Mouse (Mus musculus): ENCODE results near the gene Tbx4. TPM values are rescaled to one million over a fixed set of nuclear protein-coding genes. Genes with fewer than 3 reads are reported as not detected.
A peak's percentile ranks its signal among the peaks of the same experiment; 100 is the strongest.

The Tbx4 gene
- polyA plus RNA-seq, 2 experiments, result 0.08 TPM; not detected in 1

- WGBS (ENCODE audit: insufficient replicate concordance), result 66% methylated on average over 12 of the region's 12 CpGs
- Histone ChIP-seq H3K9ac (replicated peaks) (no peak overlapping the region), H3K4me1 (replicated peaks; ENCODE audit: control insufficient read depth in 2 of 2, insufficient read depth in 2 of 2, low read length in 1 of 2) (peaks cover 0 to 5% of the 10 kb centered on the region in 2 experiments; a peak in 2 of 4 replicates), H3K27ac (no peak overlapping the region), H3K4me3 (ENCODE audit: insufficient read depth in 1 of 2, low read depth in 2 of 2, low read length in 2 of 2) (no peak overlapping the region), H3K27me3 (ENCODE audit: control insufficient read depth, insufficient read depth, low read length) (no peaks in the 10 kb centered on the region), H3K9me3 (ENCODE audit: control insufficient read depth, low read length) (no peaks in the 10 kb centered on the region), H3K4me2 (ENCODE audit: low read depth) (no peak overlapping the region), H3K36me3 (replicated peaks; ENCODE audit: control insufficient read depth, insufficient read depth, low read depth) (no peaks in the 10 kb centered on the region)
- TF ChIP-seq EP300 (IDR thresholded peaks at IDR 0.05; ENCODE audit: low read depth) (no peak), CTCF (IDR thresholded peaks at IDR 0.05; ENCODE audit: low read depth) (no peak)
- no peak for DNase-seq (ENCODE audit: low read depth in 3 of 3, low spot score in 3 of 3)
- ATAC-seq (ENCODE audit: insufficient read depth), result no peak
Observed at GRCm38 (mm10) chr11:85955611-85956010, 69.4 kb downstream of the Tbx4 start.

- H3K9ac ChIP-seq (replicated peaks), result no peak overlapping the region
- TF ChIP-seq EP300 (IDR thresholded peaks at IDR 0.05; ENCODE audit: low read depth) (0 out of 2 replicates have a peak, but pooled peaks have one; percentile 19), CTCF (IDR thresholded peaks at IDR 0.05; ENCODE audit: low read depth) (no peak)
- peaks cover 0 to 5% of the 10 kb centered on the region in 2 experiments; a peak in 2 of 4 replicates for H3K4me1 ChIP-seq (replicated peaks; ENCODE audit: control insufficient read depth in 2 of 2, insufficient read depth in 2 of 2, low read length in 1 of 2)
- DNase-seq (ENCODE audit: low read depth in 3 of 3, low spot score in 3 of 3) (no peak), ATAC-seq (ENCODE audit: insufficient read depth) (no peak)
- H3K27me3 ChIP-seq (ENCODE audit: control insufficient read depth, insufficient read depth, low read length), result no peaks in the 10 kb centered on the region
- H3K4me2 ChIP-seq (ENCODE audit: low read depth), result no peak overlapping the region
- no peak overlapping the region for H3K27ac ChIP-seq
- WGBS (ENCODE audit: insufficient replicate concordance), result 29% methylated on average over 10 of the region's 10 CpGs
- H3K4me3 ChIP-seq (ENCODE audit: insufficient read depth in 1 of 2, low read depth in 2 of 2, low read length in 2 of 2), result no peak overlapping the region
- no peaks in the 10 kb centered on the region for H3K9me3 ChIP-seq (ENCODE audit: control insufficient read depth, low read length)
- H3K36me3 ChIP-seq (replicated peaks; ENCODE audit: control insufficient read depth, insufficient read depth, low read depth), result no peaks in the 10 kb centered on the region
Observed at GRCm38 (mm10) chr11:85956422-85956821, 70.2 kb downstream of the Tbx4 start.

GRCm38 (mm10) chr11:85956950-85957778, 70.9 kb downstream of the Tbx4 start:
- Histone ChIP-seq H3K4me3 (ENCODE audit: insufficient read depth in 1 of 2, low read depth in 2 of 2, low read length in 2 of 2) (no peak overlapping the region), H3K9ac (replicated peaks) (no peak overlapping the region), H3K4me1 (replicated peaks; ENCODE audit: control insufficient read depth in 2 of 2, insufficient read depth in 2 of 2, low read length in 1 of 2) (peaks cover 0 to 5% of the 10 kb centered on the region in 2 experiments; a peak in 2 of 4 replicates), H3K4me2 (ENCODE audit: low read depth) (no peak overlapping the region), H3K27me3 (ENCODE audit: control insufficient read depth, insufficient read depth, low read length) (no peaks in the 10 kb centered on the region), H3K36me3 (replicated peaks; ENCODE audit: control insufficient read depth, insufficient read depth, low read depth) (no peaks in the 10 kb centered on the region), H3K9me3 (ENCODE audit: control insufficient read depth, low read length) (no peaks in the 10 kb centered on the region), H3K27ac (no peak overlapping the region)
- TF ChIP-seq EP300 (IDR thresholded peaks at IDR 0.05; ENCODE audit: low read depth) (no peak), CTCF (IDR thresholded peaks at IDR 0.05; ENCODE audit: low read depth) (no peak)
- DNase-seq (ENCODE audit: low read depth in 3 of 3, low spot score in 3 of 3) (no peak), ATAC-seq (ENCODE audit: insufficient read depth) (no peak)
- WGBS (ENCODE audit: insufficient replicate concordance), result 61% methylated on average over 6 of the region's 6 CpGs

- DNase-seq (ENCODE audit: low read depth in 3 of 3, low spot score in 3 of 3), result no peak
- H3K4me3 ChIP-seq (ENCODE audit: insufficient read depth in 1 of 2, low read depth in 2 of 2, low read length in 2 of 2), result no peak overlapping the region
- no peaks in the 10 kb centered on the region for H3K36me3 ChIP-seq (replicated peaks; ENCODE audit: control insufficient read depth, insufficient read depth, low read depth)
- no peaks in the 10 kb centered on the region for H3K9me3 ChIP-seq (ENCODE audit: control insufficient read depth, low read length)
- no peak for TF ChIP-seq CTCF (IDR thresholded peaks at IDR 0.05; ENCODE audit: low read depth)
- no peak for TF ChIP-seq EP300 (IDR thresholded peaks at IDR 0.05; ENCODE audit: low read depth)
- H3K27me3 ChIP-seq (ENCODE audit: control insufficient read depth, insufficient read depth, low read length), result no peaks in the 10 kb centered on the region
- no peak overlapping the region for H3K27ac ChIP-seq
- peaks cover 0 to 5% of the 10 kb centered on the region in 2 experiments; a peak in 2 of 4 replicates for H3K4me1 ChIP-seq (replicated peaks; ENCODE audit: control insufficient read depth in 2 of 2, insufficient read depth in 2 of 2, low read length in 1 of 2)
- no peak overlapping the region for H3K4me2 ChIP-seq (ENCODE audit: low read depth)
- ATAC-seq (ENCODE audit: insufficient read depth), result no peak
- no peak overlapping the region for H3K9ac ChIP-seq (replicated peaks)
- WGBS (ENCODE audit: insufficient replicate concordance), result 21% methylated on average over 5 of the region's 5 CpGs
Observed at GRCm38 (mm10) chr11:85959837-85960236, 73.6 kb downstream of the Tbx4 start.

- no peak overlapping the region for H3K9ac ChIP-seq (replicated peaks)
- H3K27me3 ChIP-seq (ENCODE audit: control insufficient read depth, insufficient read depth, low read length), result no peaks in the 10 kb centered on the region
- no peaks in the 10 kb centered on the region for H3K9me3 ChIP-seq (ENCODE audit: control insufficient read depth, low read length)
- no peak overlapping the region for H3K4me3 ChIP-seq (ENCODE audit: insufficient read depth in 1 of 2, low read depth in 2 of 2, low read length in 2 of 2)
- no peak overlapping the region for H3K27ac ChIP-seq
- ATAC-seq (ENCODE audit: insufficient read depth), result no peak
- TF ChIP-seq EP300 (IDR thresholded peaks at IDR 0.05; ENCODE audit: low read depth) (no peak), CTCF (IDR thresholded peaks at IDR 0.05; ENCODE audit: low read depth) (no peak)
- no peaks in the 10 kb centered on the region for H3K36me3 ChIP-seq (replicated peaks; ENCODE audit: control insufficient read depth, insufficient read depth, low read depth)
- H3K4me2 ChIP-seq (ENCODE audit: low read depth), result no peak overlapping the region
- peaks cover 0 to 5% of the 10 kb centered on the region in 2 experiments; a peak in 2 of 4 replicates for H3K4me1 ChIP-seq (replicated peaks; ENCODE audit: control insufficient read depth in 2 of 2, insufficient read depth in 2 of 2, low read length in 1 of 2)
- no peak for DNase-seq (ENCODE audit: low read depth in 3 of 3, low spot score in 3 of 3)
- 20% methylated on average over 6 of the region's 6 CpGs for WGBS (ENCODE audit: insufficient replicate concordance)
Observed at GRCm38 (mm10) chr11:85960273-85960672, 74.1 kb downstream of the Tbx4 start.
